Mouse (Mus musculus) stomach, postnatal 0 days (tissue): ENCODE measurements at regions not wholly inside any gene's neighbourhood (a gene's known extent, or its start where the extent isn't known, plus 50 kb on each side); places are given as distances from the start of the nearest gene placed in this dataset.

Source experiments
- CTCF ChIP-seq: IDR thresholded peaks from 2 replicates; pipeline ENCODE4 v1.5.1; 2016; ENCODE audit warnings: antibody characterized with exemption, low read depth, mild to moderate bottlenecking, moderate library complexity
- EP300 ChIP-seq: optimal IDR thresholded peaks from 2 replicates; pipeline ENCODE3; 2016; ENCODE audit warnings: antibody characterized with exemption

GRCm38 (mm10) chr1:95459355-95459754, 145.9 kb downstream of the Fam174a start:
- no peak for TF ChIP-seq EP300
- TF ChIP-seq CTCF = no peak
